Mouse (Mus musculus): ENCODE measurements around the gene Olfr461. TPM values are rescaled to one million over a fixed set of nuclear protein-coding genes. Genes with fewer than 3 reads are reported as not detected.
"Not testable (repeated sequence)": the region's sequence is repeated elsewhere in the genome, so short reads cannot be mapped to it uniquely, and the experiment has no call there.

Gene Olfr461
- not detected in 2 replicates for polyA plus RNA-seq (2016; fragmentation: Nextera tagmentation; extraction: Ambion mirVana)

DNA sequence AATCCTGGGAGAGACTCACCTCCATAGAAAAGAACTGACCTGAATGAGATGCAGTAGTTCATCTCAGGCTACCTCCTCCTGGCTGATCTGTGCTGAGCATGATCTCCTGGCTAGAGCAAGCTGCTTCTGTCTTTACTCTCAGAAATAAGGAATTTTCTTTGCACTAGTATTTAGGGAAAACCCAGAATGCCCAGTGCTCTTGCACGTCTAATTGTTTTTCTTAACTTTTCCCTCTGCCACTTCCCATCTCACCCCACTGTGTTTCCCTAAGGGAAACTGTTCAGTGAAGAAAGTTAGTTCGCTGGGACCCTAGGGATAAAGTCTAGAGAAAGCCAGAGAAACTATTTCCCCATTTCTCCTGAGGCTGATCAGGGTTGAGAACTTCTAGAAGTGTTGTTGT is at the start of gene Olfr461:
TSS of gene Olfr461 (minus strand) at position 101 of the 400 bp plus-strand sequence.
- H3K27me3 ChIP-seq (replicated peaks): no peaks in the 10 kb centered on the region
- H3K4me3 ChIP-seq: no peak within 1 kb of the TSS
- no peak within 1 kb of the TSS for H3K9ac ChIP-seq
- no peak within 1 kb of the TSS for H3K4me2 ChIP-seq
- no peak for ATAC-seq
- H3K4me1 ChIP-seq: no peaks in the 10 kb centered on the region
- no peak within 1 kb of the TSS for H3K27ac ChIP-seq
- no peaks in the 10 kb centered on the region for H3K9me3 ChIP-seq (replicated peaks)
- 54% methylated on average over 2 of the region's 2 CpGs for WGBS (ENCODE audit: insufficient replicate concordance)
- no peaks in the 10 kb centered on the region for H3K36me3 ChIP-seq

DNA sequence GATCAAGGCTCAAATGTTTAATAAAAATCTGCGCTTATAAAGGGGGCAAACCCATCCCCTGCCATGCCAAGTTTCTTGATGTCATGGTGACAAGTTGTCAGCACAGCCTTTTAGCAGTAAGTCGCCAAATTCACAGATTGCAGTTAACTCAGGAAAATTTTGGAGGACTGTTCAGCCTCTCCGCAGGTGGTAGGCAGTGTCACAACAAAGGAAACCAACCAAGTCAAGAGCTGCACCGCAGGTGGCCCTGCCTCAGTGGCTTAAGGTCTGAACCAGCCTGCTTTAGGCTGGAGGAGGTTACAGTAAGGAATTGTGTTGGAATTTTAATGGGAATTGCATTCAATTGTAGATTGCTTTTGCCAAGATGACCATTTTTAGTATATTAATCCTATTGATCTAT is 43.7 kb upstream of the Olfr461 start:
- not testable (repeated sequence) for H3K27me3 ChIP-seq (replicated peaks); H3K9ac ChIP-seq; H3K9me3 ChIP-seq (replicated peaks); H3K36me3 ChIP-seq; H3K4me1 ChIP-seq; H3K27ac ChIP-seq; H3K4me3 ChIP-seq; H3K4me2 ChIP-seq; ATAC-seq
- WGBS (ENCODE audit: insufficient replicate concordance): 37% methylated on average over 4 of the region's 4 CpGs

- Histone ChIP-seq H3K4me3 (no peak overlapping the region), H3K27ac (no peak overlapping the region), H3K27me3 (replicated peaks) (no peaks in the 10 kb centered on the region), H3K9ac (no peak overlapping the region), H3K4me2 (no peak overlapping the region), H3K4me1 (no peaks in the 10 kb centered on the region), H3K36me3 (no peaks in the 10 kb centered on the region), H3K9me3 (replicated peaks) (no peaks in the 10 kb centered on the region)
- 23% methylated on average over 3 of the region's 3 CpGs for WGBS (ENCODE audit: insufficient replicate concordance)
- no peak for ATAC-seq
Observed at GRCm38 (mm10) chr6:40594804-40595550, 40.1 kb upstream of the Olfr461 start.

GRCm38 (mm10) chr6:40588346-40588745 is 33.5 kb upstream of the Olfr461 start:
- Histone ChIP-seq H3K27me3 (replicated peaks) (no peaks in the 10 kb centered on the region), H3K4me2 (no peak overlapping the region), H3K4me3 (no peak overlapping the region), H3K9ac (no peak overlapping the region), H3K36me3 (no peaks in the 10 kb centered on the region), H3K9me3 (replicated peaks) (no peaks in the 10 kb centered on the region), H3K4me1 (no peaks in the 10 kb centered on the region), H3K27ac (no peak overlapping the region)
- 67% methylated on average over 2 of the region's 2 CpGs for WGBS (ENCODE audit: insufficient replicate concordance)
- no peak for ATAC-seq

DNA sequence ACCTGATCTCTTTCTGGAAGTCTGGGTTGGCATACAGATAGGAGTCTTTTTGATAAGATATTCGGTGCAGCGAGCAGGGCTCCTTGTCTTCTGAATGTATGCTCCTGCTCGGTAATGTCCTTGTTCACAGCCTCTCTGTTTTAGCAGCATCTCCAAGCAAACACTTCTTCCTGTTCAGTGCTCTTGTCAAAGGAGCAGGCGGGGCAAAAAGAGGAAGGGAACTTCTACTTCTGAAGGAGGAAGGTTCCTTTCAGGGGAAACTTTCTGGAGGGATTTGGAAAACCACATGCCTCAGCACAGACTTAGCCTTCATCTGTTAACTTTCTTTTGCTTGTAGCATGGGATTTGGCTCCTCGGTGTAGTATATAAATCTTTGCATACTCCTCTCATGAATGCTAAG is 30.8 kb upstream of the Olfr461 start, which contains the start of gene Clec5a:
TSS of gene Clec5a (minus strand) at position 177 of the 400 bp plus-strand sequence.
- H3K9me3 ChIP-seq (replicated peaks): no peaks in the 10 kb centered on the region
- H3K9ac ChIP-seq: no peak within 1 kb of the TSS
- H3K4me2 ChIP-seq: no peak within 1 kb of the TSS
- H3K4me3 ChIP-seq: no peak within 1 kb of the TSS
- no peaks in the 10 kb centered on the region for H3K27me3 ChIP-seq (replicated peaks)
- H3K4me1 ChIP-seq: no peaks in the 10 kb centered on the region
- no peak for ATAC-seq
- no peaks in the 10 kb centered on the region for H3K36me3 ChIP-seq
- WGBS (ENCODE audit: insufficient replicate concordance): 32% methylated on average over 5 of the region's 5 CpGs
- H3K27ac ChIP-seq: no peak within 1 kb of the TSS

GRCm38 (mm10) chr6:40584336-40584735 is 29.5 kb upstream of the Olfr461 start:
- no peaks in the 10 kb centered on the region for H3K4me1 ChIP-seq
- no peak overlapping the region for H3K4me2 ChIP-seq
- H3K27ac ChIP-seq: no peak overlapping the region
- 51% methylated on average over 6 of the region's 6 CpGs for WGBS (ENCODE audit: insufficient replicate concordance)
- H3K27me3 ChIP-seq (replicated peaks): no peaks in the 10 kb centered on the region
- no peak overlapping the region for H3K9ac ChIP-seq
- no peaks in the 10 kb centered on the region for H3K9me3 ChIP-seq (replicated peaks)
- no peak overlapping the region for H3K4me3 ChIP-seq
- ATAC-seq: no peak
- no peaks in the 10 kb centered on the region for H3K36me3 ChIP-seq

GRCm38 (mm10) chr6:40576305-40576704 is 21.5 kb upstream of the Olfr461 start:
- no peak overlapping the region for H3K27ac ChIP-seq
- no peak overlapping the region for H3K4me2 ChIP-seq
- no peaks in the 10 kb centered on the region for H3K36me3 ChIP-seq
- no peaks in the 10 kb centered on the region for H3K4me1 ChIP-seq
- H3K9ac ChIP-seq: no peak overlapping the region
- ATAC-seq: no peak
- WGBS (ENCODE audit: insufficient replicate concordance): 43% methylated on average over 1 of the region's 1 CpGs
- H3K4me3 ChIP-seq: no peak overlapping the region
- H3K27me3 ChIP-seq (replicated peaks): no peaks in the 10 kb centered on the region
- no peaks in the 10 kb centered on the region for H3K9me3 ChIP-seq (replicated peaks)

DNA sequence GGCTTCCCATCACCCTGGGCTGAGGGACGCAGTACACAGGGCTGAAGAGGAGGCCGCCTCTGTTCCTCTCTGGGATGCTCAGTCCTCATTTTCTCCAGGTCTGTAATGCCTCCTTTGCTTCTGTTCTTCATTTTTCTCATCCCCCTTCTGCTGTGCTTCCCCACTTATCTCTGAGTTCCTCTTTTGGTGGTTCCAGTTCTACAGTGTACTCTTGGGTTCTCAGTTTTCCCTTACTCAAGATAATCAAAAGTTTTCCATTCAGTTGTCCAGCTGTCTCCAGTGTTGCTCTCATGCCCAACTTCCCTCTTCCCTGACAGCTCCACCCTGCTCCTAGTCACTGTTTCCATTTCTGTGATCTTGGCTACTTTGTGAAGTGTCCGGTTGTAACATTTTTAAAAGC is 18.8 kb upstream of the Olfr461 start:
- no peak for ATAC-seq
- Histone ChIP-seq H3K36me3 (no peaks in the 10 kb centered on the region), H3K4me2 (no peak overlapping the region), H3K9me3 (replicated peaks) (no peaks in the 10 kb centered on the region), H3K27ac (no peak overlapping the region), H3K9ac (no peak overlapping the region), H3K27me3 (replicated peaks) (no peaks in the 10 kb centered on the region), H3K4me3 (no peak overlapping the region), H3K4me1 (no peaks in the 10 kb centered on the region)
- WGBS (ENCODE audit: insufficient replicate concordance): 38% methylated on average over 3 of the region's 3 CpGs

DNA sequence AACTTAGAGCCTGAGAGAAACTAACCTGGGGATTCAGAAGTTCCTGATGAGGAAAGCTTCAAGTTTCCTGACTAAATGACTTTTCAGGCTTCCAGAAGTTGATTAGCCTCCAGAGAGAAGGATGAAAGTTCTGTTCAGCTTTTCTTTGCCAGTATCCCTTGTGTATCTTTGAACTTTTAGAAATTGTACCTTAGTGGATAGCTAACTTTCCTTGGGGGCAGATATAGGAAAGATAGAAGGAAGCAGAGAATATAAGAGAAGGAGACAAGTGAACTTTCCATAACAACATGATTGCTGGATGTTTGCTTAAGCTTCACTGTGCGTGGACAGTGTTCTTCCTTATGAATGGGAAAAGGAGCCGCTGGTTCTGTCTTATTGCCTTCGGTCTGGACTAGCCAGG is 14.3 kb upstream of the Olfr461 start, which contains the start of gene Olfr460:
TSS of gene Olfr460 (plus strand) at position 301 of the 400 bp plus-strand sequence.
- no peak for ATAC-seq
- Histone ChIP-seq H3K4me1 (no peaks in the 10 kb centered on the region), H3K4me2 (no peak within 1 kb of the TSS), H3K27me3 (replicated peaks) (no peaks in the 10 kb centered on the region), H3K36me3 (no peaks in the 10 kb centered on the region), H3K27ac (no peak within 1 kb of the TSS), H3K9me3 (replicated peaks) (no peaks in the 10 kb centered on the region), H3K9ac (no peak within 1 kb of the TSS), H3K4me3 (no peak within 1 kb of the TSS)
- WGBS (ENCODE audit: insufficient replicate concordance): 69% methylated on average over 3 of the region's 3 CpGs

DNA sequence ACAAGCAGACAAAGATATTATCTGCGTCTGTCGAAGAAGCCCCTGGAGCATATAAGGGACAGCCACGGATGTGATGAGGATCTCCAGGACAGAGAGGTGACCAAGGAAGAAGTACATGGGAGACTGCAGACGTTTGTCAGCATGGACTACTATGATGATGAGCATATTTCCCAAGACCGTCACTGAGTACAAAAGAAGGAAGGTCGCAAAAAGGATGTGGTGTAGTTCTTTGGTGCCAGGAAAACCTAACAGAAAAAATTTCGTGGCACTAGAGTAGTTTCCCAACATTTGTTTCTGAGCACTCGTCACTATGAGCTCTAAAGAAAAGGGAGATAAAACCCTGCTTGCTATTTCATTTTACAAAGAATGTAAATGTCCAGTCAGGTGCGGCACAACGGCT is 10.2 kb downstream of the Olfr461 start:
- no peaks in the 10 kb centered on the region for H3K36me3 ChIP-seq
- WGBS (ENCODE audit: insufficient replicate concordance): 63% methylated on average over 10 of the region's 10 CpGs
- ATAC-seq: no peak
- no peaks in the 10 kb centered on the region for H3K4me1 ChIP-seq
- no peaks in the 10 kb centered on the region for H3K27me3 ChIP-seq (replicated peaks)
- no peaks in the 10 kb centered on the region for H3K9me3 ChIP-seq (replicated peaks)
- no peak overlapping the region for H3K4me2 ChIP-seq
- H3K9ac ChIP-seq: no peak overlapping the region
- H3K27ac ChIP-seq: no peak overlapping the region
- H3K4me3 ChIP-seq: no peak overlapping the region

GRCm38 (mm10) chr6:40519408-40519807 is 35.4 kb downstream of the Olfr461 start, which contains the start of gene Prss37:
Gene Prss37 (minus strand): TSS chr6:40519508.
- H3K9me3 ChIP-seq (replicated peaks): no peaks in the 10 kb centered on the region
- no peaks in the 10 kb centered on the region for H3K27me3 ChIP-seq (replicated peaks)
- no peak for ATAC-seq
- no peaks in the 10 kb centered on the region for H3K36me3 ChIP-seq
- no peak within 1 kb of the TSS for H3K4me3 ChIP-seq
- no peaks in the 10 kb centered on the region for H3K4me1 ChIP-seq
- H3K27ac ChIP-seq: no peak within 1 kb of the TSS
- WGBS (ENCODE audit: insufficient replicate concordance): 85% methylated on average over 1 of the region's 1 CpGs
- H3K9ac ChIP-seq: no peak within 1 kb of the TSS
- H3K4me2 ChIP-seq: no peak within 1 kb of the TSS

DNA sequence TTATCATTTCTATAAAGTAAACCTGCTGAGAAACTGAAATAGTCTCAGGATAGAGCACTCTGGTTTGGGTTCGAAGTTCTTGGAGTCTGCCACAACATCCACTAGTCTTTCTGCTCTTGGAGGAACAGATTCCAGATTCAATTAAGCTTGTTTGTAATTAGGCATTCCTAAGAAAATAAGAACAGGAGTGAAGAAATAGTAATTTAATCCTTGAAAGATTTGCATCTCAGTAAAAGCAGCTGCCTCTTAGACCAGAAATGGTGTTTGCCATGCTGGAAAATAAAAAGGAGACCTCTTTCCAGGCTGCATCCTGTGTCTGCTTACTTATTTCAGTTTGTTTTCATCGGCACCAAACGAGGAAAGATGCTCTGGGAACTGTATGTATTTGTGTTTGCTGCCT is 61.6 kb downstream of the Olfr461 start, which contains the start of gene Tas2r108:
TSS of gene Tas2r108 (plus strand) at position 301 of the 400 bp plus-strand sequence.
- Histone ChIP-seq H3K9me3 (replicated peaks) (no peaks in the 10 kb centered on the region), H3K4me3 (no peak within 1 kb of the TSS), H3K36me3 (no peaks in the 10 kb centered on the region), H3K4me2 (no peak within 1 kb of the TSS), H3K27me3 (replicated peaks) (no peaks in the 10 kb centered on the region), H3K4me1 (no peaks in the 10 kb centered on the region), H3K27ac (no peak within 1 kb of the TSS), H3K9ac (no peak within 1 kb of the TSS)
- WGBS (ENCODE audit: insufficient replicate concordance): 66% methylated on average over 3 of the region's 3 CpGs
- no peak for ATAC-seq
